Mouse (Mus musculus): Measurements from ENCODE around the gene Icosl.

- TF ChIP-seq CTCF (conservative IDR thresholded peaks at IDR 0.05; ENCODE audit: low read length) (no peak), NANOG (IDR thresholded peaks at IDR 0.05; ENCODE audit: borderline replicate concordance, low read length) (no peak)
These were observed 14.2 kb upstream of the Icosl start for GRCm38 (mm10) chr10:78054633-78055565.
